Mouse (Mus musculus) spleen, adult 2 months (tissue): ENCODE measurements around the gene Thap8.

ENCODE experiments used
- CTCF ChIP-seq: fragments of 200-500 bp; IDR thresholded peaks from 2 replicates; pipeline ENCODE4 v1.5.1; 2011; ENCODE audit warnings: mild to moderate bottlenecking, inconsistent platforms; ENCODE audit not compliant: insufficient read depth, insufficient read length, insufficient replicate concordance; ENCODE audit errors: extremely low read depth
- POLR2A ChIP-seq: fragments of 200-500 bp; IDR thresholded peaks from 2 replicates; pipeline ENCODE4 v1.6.1; 2011; ENCODE audit warnings: low read depth, low read length, inconsistent platforms

- TF ChIP-seq POLR2A (no peak), CTCF (no peak)
These were observed 8.2 kb downstream of the Thap8 start for GRCm38 (mm10) chr7:30288046-30288445.
